Mouse (Mus musculus): ENCODE results near the gene Olfr1222. TPM values are rescaled to one million over a fixed set of nuclear protein-coding genes. Genes with fewer than 3 reads are reported as not detected.

Gene Olfr1222
- polyA plus RNA-seq, 1 experiment from 2014 or later: not detected

- H3K9me3 ChIP-seq (ENCODE audit: control insufficient read depth, low read length): no peaks in the 10 kb centered on the region
- H3K9ac ChIP-seq (ENCODE audit: low read length): no peak within 1 kb of the TSS
- 69% methylated on average over 3 of the region's 3 CpGs for WGBS
- TF ChIP-seq CTCF (IDR thresholded peaks at IDR 0.05; ENCODE audit: low read depth): no peak
- TF ChIP-seq EP300 (optimal IDR thresholded peaks at IDR 0.05): no peak
- ATAC-seq (ENCODE audit: low FRiP score, low TSS enrichment): no peak
- no peak within 1 kb of the TSS for H3K4me3 ChIP-seq (ENCODE audit: low read depth, low read length)
- no peaks in the 10 kb centered on the region for H3K36me3 ChIP-seq (ENCODE audit: control insufficient read depth, insufficient read depth, low read length)
- H3K4me1 ChIP-seq (replicated peaks; ENCODE audit: control insufficient read depth, insufficient read depth): no peaks in the 10 kb centered on the region
- H3K4me2 ChIP-seq (replicated peaks; ENCODE audit: low read depth): no peak within 1 kb of the TSS
- DNase-seq (ENCODE audit: low spot score): no peak
- H3K27me3 ChIP-seq (ENCODE audit: control insufficient read depth, insufficient read depth, low read length): no peaks in the 10 kb centered on the region
- no peak within 1 kb of the TSS for H3K27ac ChIP-seq (replicated peaks)
Observed at GRCm38 (mm10) chr2:89106735-89107134, 26.1 kb downstream of the Olfr1222 start, which contains the start of gene Olfr1220. Gene Olfr1220, minus strand, starts transcription at chr2:89106835.

DNA sequence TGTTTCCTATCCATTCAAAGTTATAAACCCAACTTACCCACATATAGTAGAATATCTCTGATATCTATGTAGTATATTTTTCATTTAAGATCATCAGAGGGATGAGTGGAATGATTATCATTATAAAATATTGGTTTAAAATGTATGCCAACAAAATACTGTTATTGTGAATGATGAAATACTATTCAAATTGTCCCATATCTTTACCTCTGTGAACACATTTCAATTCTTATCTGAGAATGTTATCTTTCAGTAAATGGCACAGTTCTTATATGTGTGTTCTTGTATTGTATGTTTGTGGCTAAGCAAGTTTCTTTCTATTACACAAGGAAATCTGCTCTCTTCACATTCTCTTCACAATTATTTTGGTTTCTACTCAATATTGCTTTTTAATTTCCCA lies 27.2 kb downstream of the Olfr1222 start:
- ATAC-seq (ENCODE audit: low FRiP score, low TSS enrichment): no peak

GRCm38 (mm10) chr2:89093848-89094247 lies 39.0 kb downstream of the Olfr1222 start:
- DNase-seq (ENCODE audit: low spot score): no peak
- Histone ChIP-seq H3K27me3 (ENCODE audit: control insufficient read depth, insufficient read depth, low read length) (no peaks in the 10 kb centered on the region), H3K36me3 (ENCODE audit: control insufficient read depth, insufficient read depth, low read length) (no peaks in the 10 kb centered on the region), H3K4me2 (replicated peaks; ENCODE audit: low read depth) (no peak overlapping the region), H3K4me3 (ENCODE audit: low read depth, low read length) (no peak overlapping the region), H3K9me3 (ENCODE audit: control insufficient read depth, low read length) (no peaks in the 10 kb centered on the region), H3K27ac (replicated peaks) (no peak overlapping the region), H3K4me1 (replicated peaks; ENCODE audit: control insufficient read depth, insufficient read depth) (no peaks in the 10 kb centered on the region), H3K9ac (ENCODE audit: low read length) (no peak overlapping the region)
- TF ChIP-seq EP300 (optimal IDR thresholded peaks at IDR 0.05): no peak
- WGBS: 94% methylated on average over 1 of the region's 1 CpGs
- ATAC-seq (ENCODE audit: low FRiP score, low TSS enrichment): no peak

More for the DNA sequence above, 27.2 kb downstream of the Olfr1222 start:
- no peaks in the 10 kb centered on the region for H3K36me3 ChIP-seq (ENCODE audit: control insufficient read depth, insufficient read depth, low read length)
- TF ChIP-seq EP300 (optimal IDR thresholded peaks at IDR 0.05): no peak
- TF ChIP-seq CTCF (IDR thresholded peaks at IDR 0.05; ENCODE audit: low read depth): no peak
- no peak overlapping the region for H3K4me2 ChIP-seq (replicated peaks; ENCODE audit: low read depth)
- no peak overlapping the region for H3K4me3 ChIP-seq (ENCODE audit: low read depth, low read length)
- no peak overlapping the region for H3K9ac ChIP-seq (ENCODE audit: low read length)
- H3K27me3 ChIP-seq (ENCODE audit: control insufficient read depth, insufficient read depth, low read length): no peaks in the 10 kb centered on the region
- DNase-seq (ENCODE audit: low spot score): no peak
- H3K9me3 ChIP-seq (ENCODE audit: control insufficient read depth, low read length): no peaks in the 10 kb centered on the region
- H3K4me1 ChIP-seq (replicated peaks; ENCODE audit: control insufficient read depth, insufficient read depth): no peaks in the 10 kb centered on the region
- no peak overlapping the region for H3K27ac ChIP-seq (replicated peaks)

DNA sequence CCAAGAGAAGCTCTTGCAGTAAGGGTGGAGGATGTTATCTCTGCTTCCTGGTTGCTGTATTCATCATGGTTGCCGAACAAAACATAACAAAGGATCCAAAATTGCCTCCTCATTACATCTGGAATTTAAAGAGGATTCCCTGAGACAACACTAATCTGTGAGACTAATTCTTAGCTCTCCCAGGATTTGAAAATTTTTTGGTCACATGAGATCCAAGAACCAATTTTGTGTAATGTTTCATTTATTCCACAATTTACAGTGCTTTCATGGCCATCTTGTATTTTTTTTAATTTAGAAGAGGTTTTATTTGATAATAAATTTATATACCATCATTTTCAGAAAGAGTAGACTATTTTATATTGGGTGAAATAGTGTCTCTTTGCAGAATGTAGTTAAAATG lies 49.4 kb downstream of the Olfr1222 start, which contains the start of gene Olfr1219:
Gene Olfr1219 (minus strand): TSS at position 101 of the 400 bp plus-strand sequence.
- no peak for DNase-seq (ENCODE audit: low spot score)
- no peak for ATAC-seq (ENCODE audit: low FRiP score, low TSS enrichment)
- Histone ChIP-seq H3K9ac (ENCODE audit: low read length) (no peak within 1 kb of the TSS), H3K27ac (replicated peaks) (no peak within 1 kb of the TSS), H3K4me1 (replicated peaks; ENCODE audit: control insufficient read depth, insufficient read depth) (no peaks in the 10 kb centered on the region), H3K9me3 (ENCODE audit: control insufficient read depth, low read length) (no peaks in the 10 kb centered on the region), H3K4me2 (replicated peaks; ENCODE audit: low read depth) (no peak within 1 kb of the TSS), H3K4me3 (ENCODE audit: low read depth, low read length) (no peak within 1 kb of the TSS), H3K27me3 (ENCODE audit: control insufficient read depth, insufficient read depth, low read length) (no peaks in the 10 kb centered on the region), H3K36me3 (ENCODE audit: control insufficient read depth, insufficient read depth, low read length) (no peaks in the 10 kb centered on the region)
- WGBS: 54% methylated on average over 1 of the region's 1 CpGs
- TF ChIP-seq CTCF (IDR thresholded peaks at IDR 0.05; ENCODE audit: low read depth) (no peak), EP300 (optimal IDR thresholded peaks at IDR 0.05) (no peak)

DNA sequence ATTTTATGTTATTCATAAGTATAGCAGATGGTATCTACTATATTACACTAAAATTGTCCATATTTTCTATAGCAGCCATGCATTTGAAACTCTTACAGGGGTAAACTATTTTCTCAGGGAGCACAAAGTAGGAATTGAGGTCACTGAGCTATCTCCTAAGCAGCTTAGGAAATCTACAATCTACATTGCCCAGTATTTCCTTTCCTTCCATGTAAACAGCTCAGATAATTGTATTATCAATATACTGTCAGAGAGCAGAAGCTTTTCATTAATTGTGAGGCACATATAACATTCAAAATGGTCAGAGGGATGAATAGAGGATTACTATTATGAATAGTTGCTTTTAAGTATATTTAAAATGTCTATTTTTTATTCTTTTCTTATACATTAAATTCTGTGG lies 51.4 kb downstream of the Olfr1222 start:
- TF ChIP-seq EP300 (optimal IDR thresholded peaks at IDR 0.05) (no peak), CTCF (IDR thresholded peaks at IDR 0.05; ENCODE audit: low read depth) (no peak)
- H3K4me2 ChIP-seq (replicated peaks; ENCODE audit: low read depth): no peak overlapping the region
- no peak for ATAC-seq (ENCODE audit: low FRiP score, low TSS enrichment)

More for the DNA sequence above, 51.4 kb downstream of the Olfr1222 start:
- Histone ChIP-seq H3K27me3 (ENCODE audit: control insufficient read depth, insufficient read depth, low read length) (no peaks in the 10 kb centered on the region), H3K9ac (ENCODE audit: low read length) (no peak overlapping the region), H3K4me1 (replicated peaks; ENCODE audit: control insufficient read depth, insufficient read depth) (no peaks in the 10 kb centered on the region), H3K9me3 (ENCODE audit: control insufficient read depth, low read length) (no peaks in the 10 kb centered on the region), H3K27ac (replicated peaks) (no peak overlapping the region), H3K36me3 (ENCODE audit: control insufficient read depth, insufficient read depth, low read length) (no peaks in the 10 kb centered on the region), H3K4me3 (ENCODE audit: low read depth, low read length) (no peak overlapping the region)
- DNase-seq (ENCODE audit: low spot score): no peak

Other genes with a start within 250 kb of the Olfr1222 start
- gene Olfr1208, start 230.7 kb downstream of the Olfr1222 start, polyA plus RNA-seq (2015; fragmentation: Nextera tagmentation; extraction: Ambion mirVana): not detected in 2 replicates
- gene Olfr1209, start 217.9 kb downstream of the Olfr1222 start, polyA plus RNA-seq (2015; fragmentation: Nextera tagmentation; extraction: Ambion mirVana): not detected in 2 replicates
- not detected in 2 replicates for gene Olfr1211, start 194.9 kb downstream of the Olfr1222 start, polyA plus RNA-seq (2015; fragmentation: Nextera tagmentation; extraction: Ambion mirVana)
- not detected in 2 replicates for gene Olfr1212, start 179.1 kb downstream of the Olfr1222 start, polyA plus RNA-seq (2015; fragmentation: Nextera tagmentation; extraction: Ambion mirVana)
- gene Gm13762, start 152.8 kb downstream of the Olfr1222 start, polyA plus RNA-seq (2015; fragmentation: Nextera tagmentation; extraction: Ambion mirVana): not detected in 2 replicates
- not detected in 2 replicates for gene Olfr1214, start 140.4 kb downstream of the Olfr1222 start, polyA plus RNA-seq (2015; fragmentation: Nextera tagmentation; extraction: Ambion mirVana)
- not detected in 2 replicates for gene Olfr1215, start 126.1 kb downstream of the Olfr1222 start, polyA plus RNA-seq (2015; fragmentation: Nextera tagmentation; extraction: Ambion mirVana)
- not detected in 2 replicates for gene Olfr1216, start 114.7 kb downstream of the Olfr1222 start, polyA plus RNA-seq (2015; fragmentation: Nextera tagmentation; extraction: Ambion mirVana)
- not detected in 2 replicates for gene Olfr1217, start 101.0 kb downstream of the Olfr1222 start, polyA plus RNA-seq (2015; fragmentation: Nextera tagmentation; extraction: Ambion mirVana)
- gene Olfr1218, start 71.9 kb downstream of the Olfr1222 start, polyA plus RNA-seq (2015; fragmentation: Nextera tagmentation; extraction: Ambion mirVana): not detected in 2 replicates
- not detected in 2 replicates for gene Olfr1219, start 49.5 kb downstream of the Olfr1222 start, polyA plus RNA-seq (2015; fragmentation: Nextera tagmentation; extraction: Ambion mirVana)
- gene Olfr1220, start 26.2 kb downstream of the Olfr1222 start, polyA plus RNA-seq (2015; fragmentation: Nextera tagmentation; extraction: Ambion mirVana): not detected in 2 replicates
- 0.04 TPM in 1 of 2 replicates, not detected in the other for gene Olfr1221, start 15.8 kb downstream of the Olfr1222 start, polyA plus RNA-seq (2015; fragmentation: Nextera tagmentation; extraction: Ambion mirVana)
- not detected in 2 replicates for gene Olfr1223, start 18.5 kb upstream of the Olfr1222 start, polyA plus RNA-seq (2015; fragmentation: Nextera tagmentation; extraction: Ambion mirVana)
- not detected in 2 replicates for gene Olfr1224-ps1, start 31.0 kb upstream of the Olfr1222 start, polyA plus RNA-seq (2015; fragmentation: Nextera tagmentation; extraction: Ambion mirVana)
- not detected in 2 replicates for gene Olfr1225, start 41.6 kb upstream of the Olfr1222 start, polyA plus RNA-seq (2015; fragmentation: Nextera tagmentation; extraction: Ambion mirVana)
- 0.01 TPM in 1 of 2 replicates, not detected in the other for gene Olfr1226, start 67.0 kb upstream of the Olfr1222 start, polyA plus RNA-seq (2015; fragmentation: Nextera tagmentation; extraction: Ambion mirVana)
- gene Olfr1228, start 121.0 kb upstream of the Olfr1222 start, polyA plus RNA-seq (2015; fragmentation: Nextera tagmentation; extraction: Ambion mirVana): not detected in 2 replicates
- not detected in 2 replicates for gene Olfr1229, start 155.0 kb upstream of the Olfr1222 start, polyA plus RNA-seq (2015; fragmentation: Nextera tagmentation; extraction: Ambion mirVana)
- not detected in 2 replicates for gene Olfr1230, start 164.2 kb upstream of the Olfr1222 start, polyA plus RNA-seq (2015; fragmentation: Nextera tagmentation; extraction: Ambion mirVana)
- 0.02 TPM in 1 of 2 replicates, not detected in the other for gene Olfr1231, start 174.0 kb upstream of the Olfr1222 start, polyA plus RNA-seq (2015; fragmentation: Nextera tagmentation; extraction: Ambion mirVana)
- not detected in 2 replicates for gene Olfr1232, start 196.6 kb upstream of the Olfr1222 start, polyA plus RNA-seq (2015; fragmentation: Nextera tagmentation; extraction: Ambion mirVana)
- 0.02 TPM in 1 of 2 replicates, not detected in the other for gene Olfr1233, start 209.3 kb upstream of the Olfr1222 start, polyA plus RNA-seq (2015; fragmentation: Nextera tagmentation; extraction: Ambion mirVana)
- gene Olfr1234, start 231.8 kb upstream of the Olfr1222 start, polyA plus RNA-seq (2015; fragmentation: Nextera tagmentation; extraction: Ambion mirVana): not detected in 2 replicates